Mouse (Mus musculus) hindbrain, embryonic 10.5 days (tissue): ENCODE measurements around the gene Tulp3. TPM values are rescaled to one million over a fixed set of nuclear protein-coding genes. Genes with fewer than 3 reads are reported as not detected.

Experiments
- DNase-seq: peaks from one replicate; pipeline ENCODE4 v3.0.0-alpha.2; 2017; ENCODE audit warnings: low spot score
- H3K27ac ChIP-seq: fragments of 300-500 bp; sonication (generic); 2 replicates; pipeline ENCODE4 v1.5.1; 2016; ENCODE audit warnings: mild to moderate bottlenecking, moderate library complexity
- H3K27me3 ChIP-seq: fragments of 300-500 bp; sonication (generic); 2 replicates; pipeline ENCODE4 v1.6.1; 2016; ENCODE audit warnings: mild to moderate bottlenecking; ENCODE audit not compliant: poor library complexity, insufficient read depth, severe bottlenecking
- H3K36me3 ChIP-seq: fragments of 300-500 bp; sonication (generic); 2 replicates; pipeline ENCODE4 v1.6.1; 2016; ENCODE audit warnings: mild to moderate bottlenecking, moderate library complexity
- H3K4me1 ChIP-seq: fragments of 300-500 bp; sonication (generic); replicated peaks from 2 replicates; pipeline ENCODE4 v1.6.1; 2016; ENCODE audit warnings: mild to moderate bottlenecking
- H3K4me3 ChIP-seq: fragments of 300-500 bp; sonication (generic); 2 replicates; pipeline ENCODE4 v1.5.1; 2016; ENCODE audit warnings: mild to moderate bottlenecking, moderate library complexity
- H3K9me3 ChIP-seq: fragments of 300-500 bp; sonication (generic); 2 replicates; pipeline ENCODE4 v1.6.1; 2016; ENCODE audit warnings: mild to moderate bottlenecking, moderate library complexity
- WGBS: fragments of 180-500 bp; shearing (Covaris S2); methylation state at CpG from one replicate; pipeline ENCODE4 v1.1.7; 2016; 5-methylcytosine and 5-hydroxymethylcytosine counted together
- polyA plus RNA-seq: library from polyadenylated mRNA; unstranded; fragments of >200 nt; fragmentation: Nextera tagmentation; extraction: Ambion mirVana; gene quantifications from 2 replicates; pipeline ENCODE4 v1.2.1, GENCODE M21; 2016

Gene Tulp3
- polyA plus RNA-seq, 1 experiment from 2014 or later: 19.1 TPM

DNA sequence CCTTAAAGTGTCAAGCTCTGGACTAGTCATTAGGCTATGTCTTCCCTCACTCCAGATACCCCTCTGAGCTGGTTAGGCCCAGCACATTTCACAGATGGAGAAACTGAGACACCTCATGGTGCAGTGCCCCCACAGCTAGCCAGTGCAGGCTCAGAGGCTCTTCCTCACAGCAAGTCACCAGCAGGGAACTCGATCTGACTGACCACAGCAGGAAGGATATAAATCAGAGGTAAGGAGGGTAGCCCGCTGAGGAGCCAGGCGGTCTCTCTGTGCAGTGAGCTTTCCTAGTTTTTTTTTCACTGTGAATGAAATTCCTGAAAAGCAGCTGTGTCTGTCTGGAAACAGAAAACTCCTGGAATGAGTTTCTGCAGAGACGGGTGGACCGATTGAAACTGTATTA, 76.0 kb downstream of the Tulp3 start:
- H3K27ac ChIP-seq: no peak overlapping the region
- no peak for DNase-seq
- WGBS: 52% methylated on average over 5 of the region's 5 CpGs
- H3K4me3 ChIP-seq: no peak overlapping the region
- no peaks in the 10 kb centered on the region for H3K27me3 ChIP-seq
- no peaks in the 10 kb centered on the region for H3K36me3 ChIP-seq
- H3K9me3 ChIP-seq: no peaks in the 10 kb centered on the region
- peaks cover 39% of the 10 kb centered on the region for H3K4me1 ChIP-seq

DNA sequence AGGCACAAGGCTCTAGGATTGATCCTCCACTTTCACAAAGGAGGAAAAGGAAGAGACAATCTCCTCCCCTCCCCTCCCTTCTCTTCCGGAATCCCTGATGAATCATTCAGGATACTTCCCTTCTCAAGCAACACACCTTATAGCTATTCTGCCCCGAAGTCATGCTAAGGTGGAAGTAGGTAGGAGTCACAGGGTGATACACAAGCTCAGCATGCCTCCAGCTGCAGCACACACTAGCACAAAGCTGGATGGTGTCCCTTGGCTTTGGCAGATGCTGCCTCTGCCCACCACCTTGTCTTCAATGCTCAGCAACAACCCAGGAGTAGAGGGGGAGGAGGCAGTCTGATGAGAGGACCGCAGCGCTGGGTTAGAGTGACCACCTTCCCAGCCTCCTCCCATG, 76.6 kb downstream of the Tulp3 start:
- no peaks in the 10 kb centered on the region for H3K27me3 ChIP-seq
- no peaks in the 10 kb centered on the region for H3K9me3 ChIP-seq
- WGBS: 68% methylated on average over 4 of the region's 4 CpGs
- H3K36me3 ChIP-seq: no peaks in the 10 kb centered on the region
- peaks cover 37% of the 10 kb centered on the region for H3K4me1 ChIP-seq
- no peak overlapping the region for H3K4me3 ChIP-seq
- H3K27ac ChIP-seq: peak overlapping the region; percentile 12; the same call in 1 of the 2 replicates
- DNase-seq: no peak

DNA sequence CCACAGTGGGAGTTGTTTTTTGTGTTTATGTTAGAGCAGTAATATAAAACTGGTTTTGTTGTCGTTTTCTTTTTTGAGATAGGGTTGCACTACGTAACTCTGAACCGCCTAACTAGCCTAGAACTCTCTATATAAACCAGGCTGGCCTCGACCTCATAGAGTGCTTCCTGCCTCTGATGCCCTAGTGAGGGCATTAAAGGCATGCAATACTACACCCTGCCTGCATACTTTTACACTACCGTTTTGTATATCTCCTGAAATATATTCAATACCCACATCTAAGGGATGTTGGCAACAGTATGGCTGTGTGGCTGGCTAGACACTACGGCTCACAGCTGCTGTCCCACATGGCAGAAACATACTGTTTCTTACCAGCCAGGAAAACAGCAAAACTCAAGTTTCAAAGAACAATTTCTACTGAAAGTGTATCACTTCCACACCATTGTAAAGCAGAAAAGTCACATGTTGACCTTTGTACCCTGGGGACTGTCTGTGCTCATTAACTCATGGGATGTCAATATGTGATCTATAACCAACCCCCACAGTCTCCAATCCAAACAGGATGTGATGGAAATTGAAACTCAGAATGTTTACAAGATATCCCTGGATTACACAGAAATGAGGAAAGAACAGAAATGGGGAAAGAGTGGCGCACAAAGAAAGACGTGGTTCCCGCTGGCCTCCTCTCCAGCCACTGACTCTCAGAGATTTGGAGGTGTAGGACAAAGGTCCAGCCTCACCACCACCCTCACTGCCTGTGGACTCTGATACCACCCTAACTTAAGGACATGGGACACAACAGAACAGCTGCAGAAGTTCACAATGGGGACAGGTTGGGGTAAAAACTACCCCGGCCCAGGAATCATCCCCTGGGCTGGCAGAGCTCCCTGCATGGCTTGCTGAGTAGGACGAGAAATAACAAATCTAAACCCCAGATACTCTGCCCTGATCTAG, 78.2 kb downstream of the Tulp3 start:
- H3K27ac ChIP-seq: peak overlapping the region; percentile 60; the same call in 1 of the 2 replicates
- H3K27me3 ChIP-seq: no peaks in the 10 kb centered on the region
- WGBS: 78% methylated on average over 11 of the region's 11 CpGs
- no peak overlapping the region for H3K4me3 ChIP-seq
- H3K36me3 ChIP-seq: no peaks in the 10 kb centered on the region
- no peaks in the 10 kb centered on the region for H3K9me3 ChIP-seq
- DNase-seq: no peak
- peaks cover 34% of the 10 kb centered on the region for H3K4me1 ChIP-seq

DNA sequence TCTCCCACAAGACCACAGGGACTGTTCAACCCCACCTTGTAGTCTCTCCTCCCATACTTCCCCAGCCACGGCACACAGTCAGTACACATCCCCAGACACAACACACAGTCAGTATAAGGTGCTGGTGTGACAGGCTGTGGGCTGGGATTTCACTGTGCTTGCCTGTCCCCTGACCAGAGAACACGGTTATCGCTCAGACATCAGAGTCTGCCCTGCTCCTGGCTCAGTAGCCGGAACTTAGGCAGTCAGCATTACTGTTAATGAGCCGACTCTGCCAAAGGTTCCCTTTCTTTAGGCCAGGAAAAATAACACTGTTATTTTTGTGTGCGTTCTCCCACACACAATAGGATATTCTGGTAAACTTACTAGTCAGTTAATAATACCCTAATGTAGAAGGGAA, 79.3 kb downstream of the Tulp3 start:
- no peak for DNase-seq
- Histone ChIP-seq H3K36me3 (no peaks in the 10 kb centered on the region), H3K27me3 (no peaks in the 10 kb centered on the region), H3K27ac (no peak overlapping the region), H3K4me3 (no peak overlapping the region), H3K4me1 (peaks cover 23% of the 10 kb centered on the region), H3K9me3 (no peaks in the 10 kb centered on the region)
- WGBS: 90% methylated on average over 6 of the region's 6 CpGs

DNA sequence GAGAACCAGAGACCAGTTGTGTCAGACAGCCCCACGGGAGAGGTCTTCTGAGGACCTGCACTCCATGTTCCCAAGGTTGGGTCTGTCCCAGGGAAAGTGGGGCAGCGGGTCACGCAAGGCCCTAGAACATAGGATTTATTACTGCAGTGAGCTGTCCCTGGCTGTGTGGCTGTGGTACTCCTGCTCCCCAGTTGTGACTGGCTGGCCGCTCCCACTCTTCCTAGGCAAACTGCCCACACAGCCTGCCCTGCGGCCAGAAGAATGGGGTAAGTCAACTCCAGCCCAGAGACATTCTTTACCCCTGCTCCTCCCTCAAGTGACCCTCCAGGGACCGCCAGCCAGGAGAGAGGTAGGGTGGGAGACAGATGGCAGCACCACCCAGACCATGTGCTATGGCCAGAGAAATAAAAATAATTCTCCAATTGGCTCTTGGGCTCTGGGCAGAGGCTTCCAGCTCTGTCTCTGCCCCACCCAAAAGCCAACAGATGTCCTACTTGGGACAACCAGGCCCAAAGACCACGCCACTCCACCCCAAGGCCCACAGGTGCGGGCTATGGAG, 80.1 kb downstream of the Tulp3 start:
- H3K9me3 ChIP-seq: no peaks in the 10 kb centered on the region
- 90% methylated on average over 8 of the region's 8 CpGs for WGBS
- no peaks in the 10 kb centered on the region for H3K36me3 ChIP-seq
- no peak overlapping the region for H3K27ac ChIP-seq
- no peak for DNase-seq
- H3K27me3 ChIP-seq: no peaks in the 10 kb centered on the region
- H3K4me1 ChIP-seq: peaks cover 16% of the 10 kb centered on the region
- no peak overlapping the region for H3K4me3 ChIP-seq

DNA sequence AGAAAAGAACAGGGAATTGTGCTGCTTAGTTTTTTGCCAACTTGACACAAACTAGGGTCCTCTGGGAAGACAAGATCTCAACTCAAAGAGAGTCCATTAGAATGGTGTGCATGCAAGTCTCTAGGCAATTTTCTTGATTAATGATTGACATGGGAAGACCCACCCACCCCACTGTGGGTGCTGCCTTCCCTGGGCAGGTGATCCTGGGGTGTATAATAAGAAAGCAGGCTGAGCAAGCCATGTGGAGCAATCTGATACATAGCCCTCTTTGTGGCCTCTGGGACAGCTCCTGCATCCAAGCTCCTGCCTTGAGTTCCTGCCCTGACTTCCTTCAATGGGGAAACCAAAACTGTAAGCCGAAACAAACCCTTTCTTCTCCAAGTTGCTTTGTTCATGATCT, 82.1 kb downstream of the Tulp3 start:
- Histone ChIP-seq H3K4me1 (0 out of 2 replicates have a peak, but pooled peaks cover 8% of the 10 kb centered on the region), H3K27ac (no peak overlapping the region), H3K9me3 (no peaks in the 10 kb centered on the region), H3K36me3 (no peaks in the 10 kb centered on the region), H3K4me3 (no peak overlapping the region), H3K27me3 (no peaks in the 10 kb centered on the region)
- WGBS: 86% methylated on average over 1 of the region's 1 CpGs
- DNase-seq: no peak

DNA sequence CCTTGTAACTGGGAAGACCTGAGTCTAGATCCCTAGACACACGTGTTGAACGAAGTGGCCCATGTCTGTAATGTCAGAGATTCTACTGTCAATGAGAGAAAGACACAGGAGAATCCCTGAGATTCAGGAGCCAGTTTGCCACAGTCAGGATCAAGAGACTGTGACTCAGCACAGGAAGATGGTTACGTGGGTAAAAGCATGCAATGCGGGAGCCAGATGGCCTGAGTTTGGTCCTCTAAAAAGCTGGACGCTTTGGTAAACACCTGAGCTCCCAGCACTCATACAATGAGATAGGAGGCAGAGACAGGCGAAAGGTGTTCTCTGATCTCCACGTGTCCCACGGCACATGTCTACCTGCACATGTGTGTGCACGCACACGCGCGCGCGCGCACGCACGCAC, 82.9 kb downstream of the Tulp3 start:
- DNase-seq: no peak
- no peaks in the 10 kb centered on the region for H3K9me3 ChIP-seq
- H3K4me1 ChIP-seq: 0 out of 2 replicates have a peak, but pooled peaks cover 5% of the 10 kb centered on the region
- no peak overlapping the region for H3K4me3 ChIP-seq
- H3K27ac ChIP-seq: no peak overlapping the region
- 97% methylated on average over 17 of the region's 17 CpGs for WGBS
- H3K27me3 ChIP-seq: no peaks in the 10 kb centered on the region
- no peaks in the 10 kb centered on the region for H3K36me3 ChIP-seq

Other genes with a start within 250 kb of the Tulp3 start
- gene Tspan9, start 212.3 kb downstream of the Tulp3 start, polyA plus RNA-seq: 65.7 and 67.8 TPM in 2 replicates
- 2.5 and 2.9 TPM in 2 replicates for gene Tead4, start 55.0 kb downstream of the Tulp3 start, polyA plus RNA-seq
- 177 and 192 TPM in 2 replicates for gene Rhno1, start 7.1 kb upstream of the Tulp3 start, polyA plus RNA-seq
- 61.2 and 67.0 TPM in 2 replicates for gene Foxm1, start 7.1 kb upstream of the Tulp3 start, polyA plus RNA-seq
- 0.62 and 0.86 TPM in 2 replicates for gene Tex52, start 19.6 kb upstream of the Tulp3 start, polyA plus RNA-seq
- not detected in 2 replicates for gene Gm44596, start 19.7 kb upstream of the Tulp3 start, polyA plus RNA-seq
- gene Nrip2, start 43.4 kb upstream of the Tulp3 start, polyA plus RNA-seq: 2.5 and 3.3 TPM in 2 replicates
- 39.0 and 41.3 TPM in 2 replicates for gene Itfg2, start 69.1 kb upstream of the Tulp3 start, polyA plus RNA-seq
- 548 and 688 TPM in 2 replicates for gene Fkbp4, start 82.8 kb upstream of the Tulp3 start, polyA plus RNA-seq
- not detected in 2 replicates for gene Pzp, start 170.9 kb upstream of the Tulp3 start, polyA plus RNA-seq
- 0.04 TPM in 1 of 2 replicates, not detected in the other for gene A2ml1, start 225.8 kb upstream of the Tulp3 start, polyA plus RNA-seq